Mouse (Mus musculus) CH12.LX (cell line): Measurements from ENCODE around the gene Gm47289. TPM values are rescaled to one million over a fixed set of nuclear protein-coding genes. Genes with fewer than 3 reads are reported as not detected.

Experiments
- DNase-seq: peaks from one replicate; pipeline ENCODE4 v3.0.0-alpha.2; 2013; ENCODE audit errors: extremely low read depth
- H3K27ac ChIP-seq: 2 replicates; pipeline ENCODE4 v1.5.1; 2012; ENCODE audit warnings: low read depth, mild to moderate bottlenecking, control low read depth, moderate library complexity; ENCODE audit not compliant: insufficient read depth
- H3K27me3 ChIP-seq: replicated peaks from 2 replicates; pipeline ENCODE3; 2012; ENCODE audit warnings: inconsistent platforms
- H3K36me3 ChIP-seq, 2 experiments: replicated peaks in 1 of 2; 2 replicates each; pipeline versions ENCODE3 to v1.6.1; 2012; ENCODE audit warnings: inconsistent platforms in 1 of 2, low read length in 1 of 2, mild to moderate bottlenecking in 1 of 2, mixed read lengths in 1 of 2, moderate library complexity in 1 of 2; ENCODE audit not compliant: control insufficient read depth in 1 of 2, insufficient read depth in 1 of 2
- H3K4me1 ChIP-seq, 2 experiments: 2 replicates each; pipeline ENCODE4 v1.6.1; 2012; ENCODE audit warnings: inconsistent platforms in 1 of 2, moderate library complexity in 1 of 2; ENCODE audit not compliant: insufficient read depth in 2 of 2, control insufficient read depth in 1 of 2
- H3K4me2 ChIP-seq: 2 replicates; pipeline ENCODE4 v1.6.1; 2012; ENCODE audit warnings: low read depth, mild to moderate bottlenecking, control low read depth; ENCODE audit not compliant: poor library complexity, insufficient read depth, severe bottlenecking
- H3K4me3 ChIP-seq, 3 experiments: fragments of 150-350 bp in 1 of 3; sonication (generic) in 1 of 3; replicated peaks in 1 of 3; 2 replicates each; pipeline versions ENCODE3 to v1.5.1; 2011 to 2012; ENCODE audit warnings: low read depth in 2 of 3, low read length in 2 of 3, mild to moderate bottlenecking in 2 of 3, moderate library complexity in 2 of 3, control low read depth in 1 of 3, improper control_type of control experiment in 1 of 3, inconsistent platforms in 1 of 3, mixed read lengths in 1 of 3; ENCODE audit not compliant: poor library complexity in 1 of 3
- H3K79me2 ChIP-seq: replicated peaks from 2 replicates; pipeline ENCODE4 v1.6.1; 2012; ENCODE audit warnings: mild to moderate bottlenecking, moderate library complexity; ENCODE audit not compliant: control insufficient read depth, poor library complexity, insufficient read depth, severe bottlenecking; ENCODE audit errors: extremely low read depth
- H3K9ac ChIP-seq: 2 replicates; pipeline ENCODE4 v1.6.1; 2012; ENCODE audit warnings: low read depth, mild to moderate bottlenecking, control low read depth, moderate library complexity; ENCODE audit not compliant: insufficient read depth
- H3K9me3 ChIP-seq: replicated peaks from 2 replicates; pipeline ENCODE3; 2012; ENCODE audit warnings: low read length, inconsistent platforms, mixed read lengths
- E2F4 ChIP-seq: IDR thresholded peaks from 2 replicates; pipeline ENCODE4 v1.6.1; 2011; ENCODE audit warnings: low read depth, low read length, improper control_type of control experiment; ENCODE audit not compliant: insufficient replicate concordance
- GABPA ChIP-seq: IDR thresholded peaks from 2 replicates; pipeline ENCODE4 v1.6.1; 2012; ENCODE audit warnings: low read depth, low read length, improper control_type of control experiment, inconsistent platforms; ENCODE audit not compliant: insufficient replicate concordance
- HCFC1 ChIP-seq: IDR thresholded peaks from 2 replicates; pipeline ENCODE4 v1.6.1; 2012; ENCODE audit warnings: low read depth, mild to moderate bottlenecking, inconsistent platforms, low read length, improper control_type of control experiment
- IRF4 ChIP-seq: IDR thresholded peaks from 2 replicates; pipeline ENCODE4 v1.6.1; 2014; ENCODE audit warnings: low read depth, mild to moderate bottlenecking, inconsistent platforms, low read length, improper control_type of control experiment
- KAT2A ChIP-seq: IDR thresholded peaks from 2 replicates; pipeline ENCODE4 v1.6.1; 2012; ENCODE audit warnings: low read length, improper control_type of control experiment, inconsistent platforms; ENCODE audit not compliant: insufficient replicate concordance
- MAX ChIP-seq: IDR thresholded peaks from 2 replicates; pipeline ENCODE4 v1.6.1; 2011; ENCODE audit warnings: low read length, improper control_type of control experiment
- PAX5 ChIP-seq: IDR thresholded peaks from 2 replicates; pipeline ENCODE4 v1.6.1; 2012; ENCODE audit warnings: low read length, inconsistent platforms, mixed read lengths
- SIN3A ChIP-seq: IDR thresholded peaks from 2 replicates; pipeline ENCODE4 v1.6.1; 2012; ENCODE audit warnings: low read length, improper control_type of control experiment, inconsistent platforms
- UBTF ChIP-seq: IDR thresholded peaks from 2 replicates; pipeline ENCODE4 v1.6.1; 2012; ENCODE audit warnings: low read depth, mild to moderate bottlenecking, inconsistent platforms, low read length, improper control_type of control experiment, moderate library complexity
- USF1 ChIP-seq: IDR thresholded peaks from 2 replicates; pipeline ENCODE4 v1.6.1; 2014; ENCODE audit warnings: low read depth, mild to moderate bottlenecking, inconsistent platforms, low read length, improper control_type of control experiment
- USF2 ChIP-seq: conservative IDR thresholded peaks from 2 replicates; pipeline ENCODE4 v1.6.1; 2011; ENCODE audit warnings: low read depth, low read length, improper control_type of control experiment
- ZC3H11A ChIP-seq: IDR thresholded peaks from 2 replicates; pipeline ENCODE4 v1.6.1; 2012; ENCODE audit warnings: low read depth, mild to moderate bottlenecking, inconsistent platforms, low read length, improper control_type of control experiment
- dilution Hi-C: fragments of 300-500 bp; cut with MboI; formaldehyde crosslinking; loops from 2 replicates; pipeline ENCODE4 v1.14.3; 2020; ENCODE audit warnings: low sequenced_read_pairs; ENCODE audit not compliant: extremely low pct_unique_long_range_greater_than_20kb, extremely low pct_ligation_motif_present
- in situ Hi-C: fragments of 300-500 bp; cut with MboI; formaldehyde crosslinking; loops from 3 replicates; pipeline ENCODE4 v1.14.3; 2019; ENCODE audit warnings: low sequenced_read_pairs, low pct_ligation_motif_present, low pct_unique_long_range_greater_than_20kb, mixed read lengths
- polyA plus RNA-seq: library from polyadenylated mRNA; unstranded; fragments of >175 nt; gene quantifications from 2 replicates; pipeline ENCODE4 v1.2.1, GENCODE M21; 2012; ENCODE audit warnings: low read depth; ENCODE audit not compliant: insufficient read length
- total RNA-seq, 2 experiments: library from RNA; depleted of rRNA; stranded (reverse); fragments of 300-350 nt in 1 of 2; fragments of >200 nt in 1 of 2; gene quantifications; 2 replicates each; pipeline ENCODE4 v1.2.3; 2012 to 2014

The Gm47289 gene
- total and polyA plus RNA-seq, 3 experiments, result not detected

GRCm38 (mm10) chr9:119130692-119131091, 28.3 kb upstream of the Gm47289 start:
- Histone ChIP-seq H3K27me3 (no peaks in the 10 kb centered on the region), H3K9ac (no peak overlapping the region), H3K4me3 (no peak overlapping the region), H3K27ac (no peak overlapping the region), H3K4me2 (no peak overlapping the region), H3K4me1 (no peaks in the 10 kb centered on the region), H3K79me2 (no peaks in the 10 kb centered on the region), H3K9me3 (peaks cover 4% of the 10 kb centered on the region), H3K36me3 (peaks cover 32 to 74% of the 10 kb centered on the region in 2 experiments)
- TF ChIP-seq SIN3A (no peak), KAT2A (no peak), PAX5 (no peak), ZC3H11A (no peak)
- dilution Hi-C loops, result no loop called here
- no peak for DNase-seq
- in situ Hi-C loops, result no loop called here

DNA sequence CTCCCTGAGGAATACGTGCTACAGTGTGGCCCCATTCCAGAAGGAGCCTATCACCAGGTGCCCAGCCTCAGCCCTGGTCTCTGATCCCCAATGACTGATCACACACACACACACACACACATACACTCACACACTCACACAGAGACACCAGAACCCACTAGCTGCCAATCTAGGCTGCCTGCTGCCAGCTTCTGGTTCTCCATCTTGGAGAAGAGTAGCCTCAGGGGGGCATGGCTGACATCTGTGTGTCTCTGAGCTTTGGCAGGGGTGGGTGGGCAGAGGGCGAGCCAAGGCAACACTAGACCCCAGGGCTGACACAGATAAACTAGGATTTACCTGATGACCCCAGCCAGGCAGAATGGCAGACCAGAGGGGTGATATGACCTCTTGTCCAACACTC, 20.1 kb upstream of the Gm47289 start:
- in situ Hi-C loops, result no loop called here
- Histone ChIP-seq H3K4me2 (no peak overlapping the region), H3K9ac (no peak overlapping the region), H3K27me3 (no peaks in the 10 kb centered on the region), H3K79me2 (no peaks in the 10 kb centered on the region), H3K36me3 (peaks cover 0 to 43% of the 10 kb centered on the region in 2 experiments), H3K4me3 (no peak overlapping the region), H3K4me1 (no peaks in the 10 kb centered on the region), H3K27ac (no peak overlapping the region), H3K9me3 (no peaks in the 10 kb centered on the region)
- DNase-seq, result no peak
- no peak for TF ChIP-seq USF1
- no peak for TF ChIP-seq UBTF
- TF ChIP-seq MAX, result no peak
- no peak for TF ChIP-seq E2F4
- no peak for TF ChIP-seq SIN3A
- TF ChIP-seq IRF4, result no peak
- no peak for TF ChIP-seq USF2
- TF ChIP-seq HCFC1, result no peak
- dilution Hi-C loops, result no loop called here

- TF ChIP-seq SIN3A, result no peak
- no peak for TF ChIP-seq GABPA
- dilution Hi-C loops, result no loop called here
- H3K27me3 ChIP-seq, result no peaks in the 10 kb centered on the region
Measured at GRCm38 (mm10) chr9:119142066-119142465, 16.9 kb upstream of the Gm47289 start.

More at GRCm38 (mm10) chr9:119142066-119142465, 16.9 kb upstream of the Gm47289 start:
- H3K4me2 ChIP-seq, result no peak overlapping the region
- no peak overlapping the region for H3K9ac ChIP-seq
- in situ Hi-C loops, result no loop called here
- no peaks in the 10 kb centered on the region for H3K79me2 ChIP-seq
- DNase-seq, result no peak
- H3K4me1 ChIP-seq, result peaks cover 13 to 19% of the 10 kb centered on the region in 2 experiments
- no peak overlapping the region for H3K4me3 ChIP-seq
- no peak overlapping the region for H3K27ac ChIP-seq
- H3K9me3 ChIP-seq, result no peaks in the 10 kb centered on the region
- peaks cover 3 to 34% of the 10 kb centered on the region in 2 experiments for H3K36me3 ChIP-seq
